Mouse (Mus musculus) hindbrain, postnatal 0 days (tissue): ENCODE results near the gene Igfbp5. TPM values are rescaled to one million over a fixed set of nuclear protein-coding genes. Genes with fewer than 3 reads are reported as not detected.

Experiments used
- ATAC-seq: fragments of 200-750 bp; cut with Nextera tagmentation; 2 replicates; pipeline ENCODE4 v1.8.0; 2017; ENCODE audit warnings: mild to moderate bottlenecking, moderate TSS enrichment, moderate library complexity
- DNase-seq: peaks from one replicate; pipeline ENCODE4 v3.0.0-alpha.2; 2015; ENCODE audit warnings: low spot score
- H3K27ac ChIP-seq: fragments of 300-500 bp; sonication (generic); 2 replicates; pipeline ENCODE4 v1.5.1; 2014; ENCODE audit warnings: mild to moderate bottlenecking
- H3K27me3 ChIP-seq: fragments of 300-500 bp; sonication (generic); 2 replicates; pipeline ENCODE4 v1.6.1; 2014; ENCODE audit warnings: low read length, mixed read lengths; ENCODE audit not compliant: insufficient read depth
- H3K36me3 ChIP-seq: fragments of 300-500 bp; sonication (generic); 2 replicates; pipeline ENCODE4 v1.6.1; 2014; ENCODE audit warnings: low read length, mixed read lengths; ENCODE audit not compliant: insufficient read depth
- H3K4me1 ChIP-seq: fragments of 300-500 bp; sonication (generic); 2 replicates; pipeline ENCODE4 v1.6.1; 2014; ENCODE audit warnings: antibody characterized with exemption, low read length, mixed read lengths; ENCODE audit not compliant: insufficient read depth
- H3K4me2 ChIP-seq: fragments of 300-500 bp; sonication (generic); 2 replicates; pipeline ENCODE4 v1.6.1; 2014; ENCODE audit warnings: low read depth, mild to moderate bottlenecking, low read length, moderate library complexity, mixed read lengths
- H3K4me3 ChIP-seq: fragments of 300-500 bp; sonication (generic); 2 replicates; pipeline ENCODE4 v1.5.1; 2014; ENCODE audit warnings: low read length
- H3K9ac ChIP-seq: fragments of 300-500 bp; sonication (generic); replicated peaks from 2 replicates; pipeline ENCODE4 v1.6.1; 2014; ENCODE audit warnings: mild to moderate bottlenecking, low read length, moderate library complexity, mixed read lengths
- H3K9me3 ChIP-seq: fragments of 300-500 bp; sonication (generic); 2 replicates; pipeline ENCODE4 v1.6.1; 2016; ENCODE audit warnings: low read length, mixed read lengths
- CTCF ChIP-seq: IDR thresholded peaks from 2 replicates; pipeline ENCODE4 v1.5.1; 2016; ENCODE audit warnings: antibody characterized with exemption, control low read depth, low read depth
- WGBS: fragments of 180-500 bp; shearing (Covaris S2); extraction: QIAGEN DNeasy Blood & Tissue Kit; methylation state at CpG from one replicate; pipeline ENCODE4 v1.1.7; 2014; 5-methylcytosine and 5-hydroxymethylcytosine counted together
- polyA plus RNA-seq: library from polyadenylated mRNA; unstranded; fragments of >200 nt; fragmentation: Nextera tagmentation; extraction: Ambion mirVana; gene quantifications from 2 replicates; pipeline ENCODE4 v1.2.1, GENCODE M21; 2015
- total RNA-seq: library from RNA; depleted of rRNA; stranded (reverse); fragments of >200 nt; gene quantifications from 2 replicates; pipeline ENCODE4 v1.2.3, GENCODE M21; 2014

Gene Igfbp5
- total and polyA plus RNA-seq, 2 experiments from 2014 or later = 44.6 to 127 TPM

DNA sequence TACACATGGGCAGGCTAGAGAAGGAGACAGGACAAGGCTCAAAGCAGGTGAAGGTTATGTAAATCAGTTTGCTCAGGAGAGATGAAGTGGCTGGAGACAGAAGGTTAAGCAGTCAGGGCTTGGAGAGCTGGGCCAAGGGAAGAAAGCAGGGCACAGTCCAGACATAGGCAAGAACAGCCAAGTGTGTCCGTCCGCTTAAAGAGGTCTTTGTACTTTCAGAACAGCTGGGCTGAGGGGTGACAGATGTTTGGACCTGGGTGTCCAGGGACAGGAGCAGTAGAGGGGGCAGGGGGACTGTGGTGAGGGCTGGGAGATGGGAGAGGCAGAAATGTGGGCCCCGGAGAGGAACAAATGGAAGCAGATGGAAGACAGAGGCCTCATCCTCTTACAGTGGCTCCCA lies 10.4 kb downstream of the Igfbp5 start:
- DNase-seq (no peak), ATAC-seq (no peak)
- WGBS = 74% methylated on average over 3 of the region's 3 CpGs

GRCm38 (mm10) chr1:72863692-72864091 lies 11.0 kb downstream of the Igfbp5 start:
- Histone ChIP-seq H3K9me3 (no peaks in the 10 kb centered on the region), H3K36me3 (peaks cover 17% of the 10 kb centered on the region; the same call in 1 of the 2 replicates), H3K4me3 (no peak overlapping the region), H3K9ac (no peak overlapping the region), H3K27ac (no peak overlapping the region), H3K4me1 (peaks cover 8% of the 10 kb centered on the region; the same call in 1 of the 2 replicates), H3K4me2 (no peak overlapping the region), H3K27me3 (no peaks in the 10 kb centered on the region)
- WGBS = 88% methylated on average over 8 of the region's 8 CpGs
- TF ChIP-seq CTCF = no peak
- DNase-seq = no peak
- ATAC-seq = no peak

More for the DNA sequence above, 10.4 kb downstream of the Igfbp5 start:
- no peaks in the 10 kb centered on the region for H3K9me3 ChIP-seq
- no peak overlapping the region for H3K4me3 ChIP-seq
- no peak overlapping the region for H3K27ac ChIP-seq
- no peak overlapping the region for H3K4me2 ChIP-seq
- peaks cover 9% of the 10 kb centered on the region for H3K4me1 ChIP-seq
- no peak for TF ChIP-seq CTCF
- H3K27me3 ChIP-seq = no peaks in the 10 kb centered on the region
- H3K36me3 ChIP-seq = peaks cover 16% of the 10 kb centered on the region; the same call in 1 of the 2 replicates
- H3K9ac ChIP-seq = no peak overlapping the region

DNA sequence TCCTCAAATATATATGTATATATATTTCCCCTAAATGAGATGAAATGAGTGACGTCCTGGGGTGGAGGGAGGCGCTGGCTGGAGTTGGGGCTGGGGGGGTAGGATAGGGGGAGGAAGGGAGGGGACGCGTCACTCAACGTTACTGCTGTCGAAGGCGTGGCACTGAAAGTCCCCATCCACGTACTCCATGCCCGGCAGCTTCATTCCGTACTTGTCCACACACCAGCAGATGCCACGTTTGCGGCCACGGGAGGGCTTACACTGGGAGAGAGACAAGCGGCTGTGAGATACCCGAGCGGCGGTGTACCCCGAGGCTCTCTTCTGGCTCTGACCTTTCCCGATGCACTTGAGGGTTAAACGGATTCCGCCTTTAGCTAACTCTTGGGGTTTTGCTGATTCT lies 12.4 kb downstream of the Igfbp5 start:
- DNase-seq = no peak

DNA sequence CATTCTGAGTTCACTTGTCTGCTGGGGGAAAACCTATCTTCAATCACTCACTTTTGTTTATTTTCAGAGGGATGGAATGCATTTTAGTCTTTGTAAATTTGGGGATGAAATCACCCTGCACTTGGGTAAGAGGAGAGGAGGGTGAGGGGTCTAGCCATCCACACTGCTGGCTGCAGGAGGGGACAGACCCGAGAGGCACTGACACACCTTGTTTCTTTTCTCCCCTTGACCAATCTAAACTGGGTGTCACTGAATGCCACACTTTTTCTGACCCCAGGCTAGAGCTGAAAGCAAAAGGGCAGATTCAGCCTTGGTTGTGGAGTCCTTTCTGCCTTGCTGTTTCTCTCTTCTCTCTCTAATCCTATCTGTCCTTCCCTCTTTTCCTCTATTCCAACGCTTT lies 13.0 kb downstream of the Igfbp5 start:
- TF ChIP-seq CTCF = no peak
- H3K27me3 ChIP-seq = no peaks in the 10 kb centered on the region
- peaks cover 8% of the 10 kb centered on the region; the same call in 1 of the 2 replicates for H3K4me1 ChIP-seq
- 78% methylated on average over 2 of the region's 2 CpGs for WGBS
- no peak overlapping the region for H3K4me3 ChIP-seq
- no peak overlapping the region for H3K27ac ChIP-seq
- ATAC-seq = no peak
- H3K4me2 ChIP-seq = no peak overlapping the region
- H3K36me3 ChIP-seq = peaks cover 17% of the 10 kb centered on the region; the same call in 1 of the 2 replicates
- no peak for DNase-seq
- H3K9me3 ChIP-seq = no peaks in the 10 kb centered on the region
- H3K9ac ChIP-seq = no peak overlapping the region

More for the DNA sequence above, 12.4 kb downstream of the Igfbp5 start:
- Histone ChIP-seq H3K27me3 (no peaks in the 10 kb centered on the region), H3K4me2 (no peak overlapping the region), H3K4me3 (no peak overlapping the region), H3K36me3 (peaks cover 17% of the 10 kb centered on the region; the same call in 1 of the 2 replicates), H3K4me1 (peaks cover 8% of the 10 kb centered on the region; the same call in 1 of the 2 replicates), H3K27ac (no peak overlapping the region), H3K9me3 (no peaks in the 10 kb centered on the region), H3K9ac (no peak overlapping the region)
- TF ChIP-seq CTCF = no peak
- ATAC-seq = no peak
- WGBS = 88% methylated on average over 21 of the region's 21 CpGs

- no peak for DNase-seq
- H3K27ac ChIP-seq = no peak overlapping the region
- H3K4me1 ChIP-seq = peaks cover 4% of the 10 kb centered on the region; the same call in 1 of the 2 replicates
- H3K9ac ChIP-seq = no peak overlapping the region
- no peak for TF ChIP-seq CTCF
- H3K36me3 ChIP-seq = peaks cover 17% of the 10 kb centered on the region; the same call in 1 of the 2 replicates
- H3K4me3 ChIP-seq = no peak overlapping the region
- 94% methylated on average over 2 of the region's 2 CpGs for WGBS
- no peak overlapping the region for H3K4me2 ChIP-seq
- H3K9me3 ChIP-seq = no peaks in the 10 kb centered on the region
- ATAC-seq = no peak
- no peaks in the 10 kb centered on the region for H3K27me3 ChIP-seq
Measured at GRCm38 (mm10) chr1:72860502-72860901, 14.2 kb downstream of the Igfbp5 start.

DNA sequence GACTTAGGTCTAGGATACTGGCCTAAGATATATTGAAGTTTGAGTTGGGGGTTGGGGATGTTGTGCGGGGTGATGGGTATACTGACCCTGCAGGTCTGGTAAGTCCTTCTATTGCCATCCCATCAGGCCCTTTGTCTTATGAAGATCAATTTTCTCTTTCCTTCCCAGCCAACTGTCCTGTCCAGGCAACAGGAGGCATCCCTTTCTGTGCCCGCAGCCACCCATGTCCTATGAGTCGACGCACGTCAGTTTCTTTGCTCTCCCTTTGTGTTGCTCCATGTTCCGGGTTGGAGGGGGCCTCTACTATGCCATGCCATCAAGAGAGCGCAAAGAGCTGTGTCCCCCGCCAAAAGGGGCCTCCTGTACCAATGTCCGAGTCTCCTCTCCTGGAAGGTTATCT lies 14.7 kb downstream of the Igfbp5 start:
- Histone ChIP-seq H3K4me2 (no peak overlapping the region), H3K4me3 (no peak overlapping the region), H3K9me3 (no peaks in the 10 kb centered on the region), H3K27me3 (no peaks in the 10 kb centered on the region), H3K4me1 (peaks cover 4% of the 10 kb centered on the region; the same call in 1 of the 2 replicates), H3K27ac (no peak overlapping the region), H3K36me3 (peaks cover 17% of the 10 kb centered on the region; the same call in 1 of the 2 replicates), H3K9ac (no peak overlapping the region)
- no peak for DNase-seq
- ATAC-seq = no peak
- 95% methylated on average over 9 of the region's 9 CpGs for WGBS
- TF ChIP-seq CTCF = no peak

- WGBS = 29% methylated on average over 5 of the region's 5 CpGs
- no peak overlapping the region for H3K4me3 ChIP-seq
- TF ChIP-seq CTCF = 0 out of 2 replicates have a peak, but pooled peaks have one; percentile 9
- peaks cover 4% of the 10 kb centered on the region; the same call in 1 of the 2 replicates for H3K4me1 ChIP-seq
- no peak overlapping the region for H3K9ac ChIP-seq
- no peak overlapping the region for H3K4me2 ChIP-seq
- DNase-seq = peak; percentile 77
- H3K27me3 ChIP-seq = no peaks in the 10 kb centered on the region
- H3K9me3 ChIP-seq = no peaks in the 10 kb centered on the region
- peak overlapping the region; percentile 45; the same call in 1 of the 2 replicates for H3K27ac ChIP-seq
- ATAC-seq = peak; percentile 68
- H3K36me3 ChIP-seq = peaks cover 17% of the 10 kb centered on the region; the same call in 1 of the 2 replicates
Measured at GRCm38 (mm10) chr1:72858874-72859273, 15.8 kb downstream of the Igfbp5 start.
